Mouse (Mus musculus): ENCODE results near the gene Grk6.

GRCm38 (mm10) chr13:55496661-55497060, 51.8 kb downstream of the Grk6 start:
- no peak for TF ChIP-seq CTCF (IDR thresholded peaks at IDR 0.05; ENCODE audit: borderline replicate concordance, insufficient read depth, low read depth, low read length)
- no peak for TF ChIP-seq POLR2A (IDR thresholded peaks at IDR 0.05; ENCODE audit: borderline replicate concordance, insufficient read depth, low read length)

Measured in cerebellum, adult 2 months (tissue).